Mouse (Mus musculus): ENCODE data around the gene Recql5.

Gene Recql5

GRCm38 (mm10) chr11:115939690-115940329, 6.5 kb upstream of the Recql5 start:
- DNase-seq (ENCODE audit: low spot score in 2 of 2), result peak; percentile 59 to 84

GRCm38 (mm10) chr11:115933747-115934110, 452 bp upstream of the Recql5 start:
- no peak for DNase-seq (ENCODE audit: low spot score in 2 of 2)

GRCm38 (mm10) chr11:115931235-115931634, 2.0 kb downstream of the Recql5 start:
- no peak for DNase-seq (ENCODE audit: low spot score in 2 of 2)

GRCm38 (mm10) chr11:115929818-115930217, 3.5 kb downstream of the Recql5 start:
- DNase-seq (ENCODE audit: low spot score in 2 of 2), result no peak

- DNase-seq (ENCODE audit: low spot score in 2 of 2), result no peak
Measured at GRCm38 (mm10) chr11:115929031-115929430, 4.2 kb downstream of the Recql5 start.

- DNase-seq (ENCODE audit: low spot score in 2 of 2), result no peak
Measured at GRCm38 (mm10) chr11:115921986-115922385, 11.3 kb downstream of the Recql5 start.

- peak in 1 of 2 experiments; percentile 57 for DNase-seq (ENCODE audit: low spot score in 2 of 2)
Measured at GRCm38 (mm10) chr11:115920110-115920818, 13.0 kb downstream of the Recql5 start.

GRCm38 (mm10) chr11:115919073-115919472, 14.2 kb downstream of the Recql5 start:
- DNase-seq (ENCODE audit: low spot score in 2 of 2), result no peak

- DNase-seq (ENCODE audit: low spot score in 2 of 2), result no peak
Measured at GRCm38 (mm10) chr11:115918637-115919036, 14.6 kb downstream of the Recql5 start.

GRCm38 (mm10) chr11:115916579-115916978, 16.7 kb downstream of the Recql5 start:
- DNase-seq (ENCODE audit: low spot score in 2 of 2), result no peak

- DNase-seq (ENCODE audit: low spot score in 2 of 2), result no peak
Measured at GRCm38 (mm10) chr11:115911632-115912376, 21.5 kb downstream of the Recql5 start, which contains the start of gene Smim6. Smim6 (plus strand) TSS chr11:115912017.

GRCm38 (mm10) chr11:115911134-115911561, 22.1 kb downstream of the Recql5 start:
- DNase-seq (ENCODE audit: low spot score in 2 of 2), result no peak

- DNase-seq (ENCODE audit: low spot score in 2 of 2), result no peak
Measured at GRCm38 (mm10) chr11:115906521-115906920, 26.8 kb downstream of the Recql5 start.

- DNase-seq (ENCODE audit: low spot score in 2 of 2), result no peak
Measured at GRCm38 (mm10) chr11:115906116-115906515, 27.2 kb downstream of the Recql5 start.

GRCm38 (mm10) chr11:115904956-115905790, 28.1 kb downstream of the Recql5 start:
- peak; percentile 28 to 35 for DNase-seq (ENCODE audit: low spot score in 2 of 2)

GRCm38 (mm10) chr11:115904231-115904955, 28.9 kb downstream of the Recql5 start:
- no peak for DNase-seq (ENCODE audit: low spot score in 2 of 2)

- no peak for DNase-seq (ENCODE audit: low spot score in 2 of 2)
Measured at GRCm38 (mm10) chr11:115903384-115904230, 29.7 kb downstream of the Recql5 start.

GRCm38 (mm10) chr11:115902831-115903230, 30.4 kb downstream of the Recql5 start:
- DNase-seq (ENCODE audit: low spot score in 2 of 2), result no peak

- DNase-seq (ENCODE audit: low spot score in 2 of 2), result no peak
Measured at GRCm38 (mm10) chr11:115902177-115902576, 31.1 kb downstream of the Recql5 start.

Measured in frontal cortex, postnatal 36 days (tissue).